Mouse (Mus musculus): ENCODE measurements around the gene Ctnna2. TPM values are rescaled to one million over a fixed set of nuclear protein-coding genes. Genes with fewer than 3 reads are reported as not detected.

Ctnna2 gene
- polyA plus RNA-seq (2015; fragmentation: Nextera tagmentation; extraction: Ambion mirVana) = not detected in 2 replicates

DNA sequence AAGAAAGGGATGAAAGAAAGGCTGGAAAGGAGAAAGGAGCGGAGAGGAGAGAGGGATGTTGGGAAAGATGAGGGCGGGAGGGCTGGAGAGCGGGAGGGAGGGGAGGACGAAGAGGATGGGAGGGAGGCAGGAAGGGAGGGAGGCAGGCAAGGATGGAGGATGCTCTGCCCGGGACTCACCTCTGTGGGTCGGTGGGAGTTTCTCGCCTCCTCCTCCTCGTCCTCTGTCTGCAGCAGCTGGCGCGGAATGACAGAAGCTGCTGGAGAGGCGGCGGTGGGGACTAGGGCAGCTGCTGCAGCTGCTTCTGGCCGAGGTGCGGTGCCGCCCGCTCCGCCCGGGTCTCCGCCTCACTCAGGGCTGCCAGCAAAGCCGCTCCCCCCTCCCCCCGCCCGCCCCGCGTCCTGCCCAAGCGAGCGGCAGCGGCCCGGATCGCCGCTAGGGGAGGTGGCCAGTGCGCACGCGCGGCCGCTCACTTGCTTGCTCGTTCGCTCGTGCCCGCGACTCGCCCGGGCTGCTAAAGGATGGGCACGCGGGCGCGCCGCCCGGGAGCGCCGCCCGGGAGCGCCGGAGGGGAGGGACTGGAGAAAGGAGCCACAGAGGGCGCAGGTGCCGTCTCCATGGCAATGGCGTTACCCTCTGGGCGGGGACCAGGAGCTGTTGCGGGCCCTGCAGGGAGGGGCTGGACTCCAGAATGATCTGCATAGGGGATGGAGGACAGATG, at the start of gene Ctnna2:
Gene Ctnna2 (minus strand): TSS at position 459 of the 721 bp plus-strand sequence.
- DNase-seq (peak; percentile 51), ATAC-seq (peak; percentile 45)
- Histone ChIP-seq H3K4me1 (ENCODE audit: insufficient read depth) (no peaks in the 10 kb centered on the region; the same call in 1 of the 2 replicates), H3K27ac (ENCODE audit: low read depth) (no peak within 1 kb of the TSS), H3K9me3 (ENCODE audit: low read length) (no peaks in the 10 kb centered on the region), H3K9ac (replicated peaks) (no peak within 1 kb of the TSS), H3K4me3 (ENCODE audit: low read depth, low read length) (peak within 1 kb of the TSS; percentile 36), H3K27me3 (ENCODE audit: insufficient read depth, low read length) (peaks cover 7% of the 10 kb centered on the region; the same call in 1 of the 2 replicates), H3K4me2 (ENCODE audit: low read depth, low read length) (peak within 1 kb of the TSS; percentile 67), H3K36me3 (replicated peaks; ENCODE audit: insufficient read depth, low read length) (no peaks in the 10 kb centered on the region)
- under 1% methylated on average over 41 of the region's 58 CpGs for WGBS (ENCODE audit: insufficient replicate concordance)
- TF ChIP-seq CTCF (IDR thresholded peaks at IDR 0.05; ENCODE audit: low read depth) (no peak; the same call in 1 of the 2 replicates), EP300 (IDR thresholded peaks at IDR 0.05; ENCODE audit: low read depth) (no peak)

GRCm38 (mm10) chr6:77980137-77981052, 896 bp upstream of the Ctnna2 start:
- Histone ChIP-seq H3K4me1 (ENCODE audit: insufficient read depth) (no peaks in the 10 kb centered on the region; the same call in 1 of the 2 replicates), H3K9me3 (ENCODE audit: low read length) (no peaks in the 10 kb centered on the region), H3K27ac (ENCODE audit: low read depth) (no peak overlapping the region), H3K4me2 (ENCODE audit: low read depth, low read length) (no peak overlapping the region), H3K9ac (replicated peaks) (no peak overlapping the region), H3K27me3 (ENCODE audit: insufficient read depth, low read length) (peaks cover 7% of the 10 kb centered on the region; the same call in 1 of the 2 replicates), H3K36me3 (replicated peaks; ENCODE audit: insufficient read depth, low read length) (no peaks in the 10 kb centered on the region), H3K4me3 (ENCODE audit: low read depth, low read length) (no peak overlapping the region)
- TF ChIP-seq EP300 (IDR thresholded peaks at IDR 0.05; ENCODE audit: low read depth) (no peak), CTCF (IDR thresholded peaks at IDR 0.05; ENCODE audit: low read depth) (no peak)
- DNase-seq (no peak), ATAC-seq (no peak)
- WGBS (ENCODE audit: insufficient replicate concordance) = 17% methylated on average over 15 of the region's 15 CpGs

DNA sequence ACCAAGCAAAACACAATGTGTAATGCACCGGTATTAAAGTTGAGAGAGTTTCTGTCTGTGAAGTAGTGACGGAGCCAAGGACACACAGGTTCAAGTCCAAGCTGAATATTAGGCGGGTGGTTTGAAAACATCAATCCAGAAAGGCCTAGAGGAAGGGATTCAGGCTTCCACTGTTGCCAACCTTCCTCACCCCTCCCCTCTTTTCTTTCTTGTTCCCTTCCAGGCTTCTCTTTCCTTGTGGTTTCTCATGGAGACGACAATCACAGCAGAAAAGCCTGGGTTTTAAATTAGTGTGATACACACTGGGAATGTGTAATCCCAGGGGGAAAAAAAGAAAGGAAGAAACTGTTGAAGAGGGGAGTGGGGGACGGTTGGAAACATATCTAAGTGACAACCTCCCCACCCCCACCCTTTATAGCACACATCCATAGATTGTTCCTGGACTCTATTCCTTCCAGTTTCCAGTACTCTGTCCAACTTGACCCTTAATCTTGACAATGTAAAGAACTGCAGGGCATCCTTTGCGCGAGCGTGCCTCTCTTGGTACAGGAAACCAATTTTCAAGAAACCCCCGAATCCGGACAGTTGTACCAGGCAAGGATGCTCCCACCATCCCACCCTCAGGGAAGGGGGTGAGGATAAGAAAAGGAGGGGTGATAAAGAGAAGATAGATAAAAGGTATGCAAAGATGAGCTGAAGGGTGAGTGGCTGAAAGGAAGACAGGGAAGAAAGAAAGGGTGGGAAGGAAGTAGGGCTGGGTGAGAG, 841 bp downstream of the Ctnna2 start:
- no peak for DNase-seq
- WGBS (ENCODE audit: insufficient replicate concordance) = 23% methylated on average over 10 of the region's 10 CpGs
- Histone ChIP-seq H3K27ac (ENCODE audit: low read depth) (no peak overlapping the region), H3K4me1 (ENCODE audit: insufficient read depth) (no peaks in the 10 kb centered on the region; the same call in 1 of the 2 replicates), H3K27me3 (ENCODE audit: insufficient read depth, low read length) (peaks cover 7% of the 10 kb centered on the region; the same call in 1 of the 2 replicates), H3K4me2 (ENCODE audit: low read depth, low read length) (0 out of 2 replicates have a peak overlapping the region, but pooled peaks have one; percentile 67), H3K9me3 (ENCODE audit: low read length) (no peaks in the 10 kb centered on the region), H3K9ac (replicated peaks) (no peak overlapping the region), H3K36me3 (replicated peaks; ENCODE audit: insufficient read depth, low read length) (no peaks in the 10 kb centered on the region), H3K4me3 (ENCODE audit: low read depth, low read length) (no peak overlapping the region)
- no peak for ATAC-seq
- TF ChIP-seq EP300 (IDR thresholded peaks at IDR 0.05; ENCODE audit: low read depth) (no peak), CTCF (IDR thresholded peaks at IDR 0.05; ENCODE audit: low read depth) (no peak)

GRCm38 (mm10) chr6:77970545-77971242, 8.8 kb downstream of the Ctnna2 start:
- 64% methylated on average over 10 of the region's 10 CpGs for WGBS (ENCODE audit: insufficient replicate concordance)
- Histone ChIP-seq H3K9me3 (ENCODE audit: low read length) (no peaks in the 10 kb centered on the region), H3K27me3 (ENCODE audit: insufficient read depth, low read length) (no peaks in the 10 kb centered on the region), H3K4me1 (ENCODE audit: insufficient read depth) (no peaks in the 10 kb centered on the region), H3K4me2 (ENCODE audit: low read depth, low read length) (no peak overlapping the region), H3K9ac (replicated peaks) (no peak overlapping the region), H3K27ac (ENCODE audit: low read depth) (no peak overlapping the region), H3K36me3 (replicated peaks; ENCODE audit: insufficient read depth, low read length) (no peaks in the 10 kb centered on the region), H3K4me3 (ENCODE audit: low read depth, low read length) (no peak overlapping the region)
- ATAC-seq (no peak), DNase-seq (no peak)
- TF ChIP-seq EP300 (IDR thresholded peaks at IDR 0.05; ENCODE audit: low read depth) (no peak), CTCF (IDR thresholded peaks at IDR 0.05; ENCODE audit: low read depth) (no peak)

GRCm38 (mm10) chr6:77969774-77970173, 9.7 kb downstream of the Ctnna2 start:
- DNase-seq = no peak
- Histone ChIP-seq H3K9me3 (ENCODE audit: low read length) (no peaks in the 10 kb centered on the region), H3K4me1 (ENCODE audit: insufficient read depth) (no peaks in the 10 kb centered on the region)

More at GRCm38 (mm10) chr6:77969774-77970173, 9.7 kb downstream of the Ctnna2 start:
- TF ChIP-seq EP300 (IDR thresholded peaks at IDR 0.05; ENCODE audit: low read depth) = no peak
- no peak for TF ChIP-seq CTCF (IDR thresholded peaks at IDR 0.05; ENCODE audit: low read depth)
- no peaks in the 10 kb centered on the region for H3K27me3 ChIP-seq (ENCODE audit: insufficient read depth, low read length)
- H3K36me3 ChIP-seq (replicated peaks; ENCODE audit: insufficient read depth, low read length) = no peaks in the 10 kb centered on the region
- no peak overlapping the region for H3K9ac ChIP-seq (replicated peaks)
- H3K27ac ChIP-seq (ENCODE audit: low read depth) = no peak overlapping the region
- H3K4me3 ChIP-seq (ENCODE audit: low read depth, low read length) = no peak overlapping the region
- WGBS (ENCODE audit: insufficient replicate concordance) = 52% methylated on average over 4 of the region's 4 CpGs
- H3K4me2 ChIP-seq (ENCODE audit: low read depth, low read length) = no peak overlapping the region
- no peak for ATAC-seq

Measured in liver, postnatal 0 days (tissue).